Mouse (Mus musculus): ENCODE measurements around the gene Crocc2.

DNA sequence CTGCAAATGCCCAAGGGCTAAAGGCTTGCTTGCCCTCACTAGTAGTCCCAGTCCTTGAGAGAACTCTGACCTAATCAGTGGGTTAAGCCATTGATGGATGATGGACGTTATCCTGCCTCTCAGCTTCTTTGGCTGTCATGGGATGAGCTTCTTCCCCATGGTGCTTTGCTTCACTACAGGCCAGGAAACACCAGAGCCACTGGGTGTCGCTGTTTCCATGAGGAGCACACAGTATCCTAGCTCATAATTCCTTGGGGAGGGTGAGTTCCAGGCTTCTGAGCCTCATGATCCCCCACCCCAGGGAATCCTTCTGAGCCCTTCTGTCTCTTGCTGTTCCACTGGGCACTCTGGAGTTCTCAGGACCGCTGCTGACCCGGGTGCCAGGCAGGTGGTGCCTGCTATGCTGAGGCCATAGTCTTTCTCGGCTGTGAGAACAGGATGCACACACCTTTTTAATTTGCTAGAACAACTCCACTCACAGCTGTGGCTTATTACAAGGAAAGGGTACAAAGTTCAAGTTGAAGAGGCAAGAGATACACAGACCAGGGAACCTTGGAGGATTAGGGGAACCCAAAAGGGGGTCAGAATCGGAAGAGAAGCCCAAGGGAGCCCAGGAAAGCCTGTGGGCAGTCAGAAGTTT, 39.7 kb upstream of the Crocc2 start:
- TF ChIP-seq CTCF (IDR thresholded peaks at IDR 0.05; ENCODE audit: control insufficient read depth, insufficient read depth, insufficient read length) (peak; percentile 53), MAX (IDR thresholded peaks at IDR 0.05) (no peak), CEBPB (IDR thresholded peaks at IDR 0.05; ENCODE audit: low read depth) (no peak)

Measured in C2C12 (cell line).